Mouse (Mus musculus) kidney, postnatal 0 days (tissue): Measurements from ENCODE around the gene Ttc22. TPM values are rescaled to one million over a fixed set of nuclear protein-coding genes. Genes with fewer than 3 reads are reported as not detected.
A peak's percentile ranks its signal among the peaks of the same experiment; 100 is the strongest.

Source experiments
- ATAC-seq: fragments of 200-750 bp; cut with Nextera tagmentation; replicated peaks from 2 replicates; pipeline ENCODE4 v1.8.0; 2017; ENCODE audit warnings: low read depth, moderate number of reproducible peaks, moderate TSS enrichment, moderate library complexity; ENCODE audit not compliant: low FRiP score
- DNase-seq: peaks from one replicate; pipeline ENCODE4 v3.0.0-alpha.2; 2016; ENCODE audit warnings: low spot score
- H3K27ac ChIP-seq: fragments of 300-500 bp; sonication (generic); 2 replicates; pipeline ENCODE4 v1.5.1; 2014; ENCODE audit warnings: mild to moderate bottlenecking
- H3K27me3 ChIP-seq: fragments of 300-500 bp; sonication (generic); 2 replicates; pipeline ENCODE4 v1.6.1; 2014; ENCODE audit warnings: low read length, mixed read lengths; ENCODE audit not compliant: insufficient read depth
- H3K36me3 ChIP-seq: fragments of 300-500 bp; sonication (generic); 2 replicates; pipeline ENCODE4 v1.6.1; 2014; ENCODE audit warnings: low read length, mixed read lengths; ENCODE audit not compliant: insufficient read depth
- H3K4me1 ChIP-seq: fragments of 300-500 bp; sonication (generic); replicated peaks from 2 replicates; pipeline ENCODE4 v1.6.1; 2014; ENCODE audit warnings: antibody characterized with exemption, low read length, mixed read lengths; ENCODE audit not compliant: insufficient read depth
- H3K4me2 ChIP-seq: fragments of 300-500 bp; sonication (generic); 2 replicates; pipeline ENCODE4 v1.6.1; 2014; ENCODE audit warnings: mild to moderate bottlenecking, low read length, moderate library complexity, mixed read lengths
- H3K4me3 ChIP-seq: fragments of 300-500 bp; sonication (generic); replicated peaks from 2 replicates; pipeline ENCODE4 v1.5.1; 2014; ENCODE audit warnings: low read depth, low read length
- H3K9ac ChIP-seq: fragments of 300-500 bp; sonication (generic); 2 replicates; pipeline ENCODE4 v1.6.1; 2014; ENCODE audit warnings: low read depth, low read length
- H3K9me3 ChIP-seq: fragments of 300-500 bp; sonication (generic); replicated peaks from 2 replicates; pipeline ENCODE4 v1.6.1; 2016; ENCODE audit warnings: low read length, inconsistent platforms, mixed read lengths
- CTCF ChIP-seq: IDR thresholded peaks from 2 replicates; pipeline ENCODE4 v1.5.1; 2016; ENCODE audit warnings: antibody characterized with exemption, low read depth, mild to moderate bottlenecking, moderate library complexity
- WGBS: fragments of 180-500 bp; shearing (Covaris S2); extraction: QIAGEN DNeasy Blood & Tissue Kit; methylation state at CpG from one replicate; pipeline ENCODE4 v1.1.7; 2014; 5-methylcytosine and 5-hydroxymethylcytosine counted together
- polyA plus RNA-seq: library from polyadenylated mRNA; unstranded; fragments of >200 nt; fragmentation: Nextera tagmentation; extraction: Ambion mirVana; gene quantifications from 2 replicates; pipeline ENCODE4 v1.2.1, GENCODE M21; 2015

Ttc22 gene
- 5.0 and 5.9 TPM in 2 replicates for polyA plus RNA-seq

- no peak within 1 kb of the TSS for H3K9ac ChIP-seq
- peaks cover 16% of the 10 kb centered on the region for H3K27me3 ChIP-seq
- WGBS, result 21% methylated on average over 16 of the region's 16 CpGs
- DNase-seq, result no peak
- peak within 1 kb of the TSS; percentile 43 for H3K4me2 ChIP-seq
- TF ChIP-seq CTCF, result no peak
- ATAC-seq, result no peak
- no peak within 1 kb of the TSS for H3K27ac ChIP-seq
- peaks cover 10% of the 10 kb centered on the region; the same call in 1 of the 2 replicates for H3K4me1 ChIP-seq
- H3K4me3 ChIP-seq, result 0 out of 2 replicates have a peak within 1 kb of the TSS, but pooled peaks have one; percentile 15
- H3K36me3 ChIP-seq, result no peaks in the 10 kb centered on the region
- no peaks in the 10 kb centered on the region for H3K9me3 ChIP-seq
Measured at GRCm38 (mm10) chr4:106622030-106622493, at the start of gene Ttc22. Gene Ttc22, plus strand, starts transcription at chr4:106622432.

GRCm38 (mm10) chr4:106575022-106575421, 47.2 kb upstream of the Ttc22 start:
- DNase-seq (no peak), ATAC-seq (no peak)
- WGBS, result 78% methylated on average over 8 of the region's 8 CpGs
- Histone ChIP-seq H3K4me3 (no peak overlapping the region), H3K36me3 (peaks cover 56% of the 10 kb centered on the region), H3K27ac (no peak overlapping the region), H3K4me1 (no peaks in the 10 kb centered on the region), H3K9ac (no peak overlapping the region), H3K27me3 (no peaks in the 10 kb centered on the region), H3K9me3 (no peaks in the 10 kb centered on the region), H3K4me2 (no peak overlapping the region)
- TF ChIP-seq CTCF, result no peak

DNA sequence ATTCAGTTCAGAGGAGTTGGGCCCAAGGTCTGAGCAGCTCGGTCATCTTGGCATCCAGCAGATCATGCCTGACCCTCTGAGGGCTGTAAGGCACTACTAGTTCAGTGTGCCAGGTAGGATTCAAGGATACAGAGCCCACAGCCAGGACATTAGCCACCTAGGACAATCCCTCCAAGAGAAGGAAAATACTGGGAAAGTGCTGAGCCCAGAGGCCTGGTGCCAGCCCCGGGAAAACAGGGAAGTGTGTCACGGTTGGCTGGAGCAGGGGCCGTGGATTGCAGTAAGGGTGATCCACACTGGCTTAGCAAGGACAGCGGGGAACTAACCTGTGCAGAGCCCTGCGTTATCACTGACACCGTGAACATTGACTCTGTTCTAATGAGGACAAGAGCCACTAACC, 44.7 kb upstream of the Ttc22 start:
- Histone ChIP-seq H3K9ac (no peak overlapping the region), H3K4me1 (no peaks in the 10 kb centered on the region), H3K4me3 (no peak overlapping the region), H3K27me3 (no peaks in the 10 kb centered on the region), H3K4me2 (no peak overlapping the region), H3K27ac (peak overlapping the region; percentile 36; the same call in 1 of the 2 replicates), H3K9me3 (no peaks in the 10 kb centered on the region), H3K36me3 (peaks cover 54% of the 10 kb centered on the region)
- WGBS, result 66% methylated on average over 7 of the region's 7 CpGs
- TF ChIP-seq CTCF, result no peak
- DNase-seq (no peak), ATAC-seq (no peak; the same call in 1 of the 2 replicates)

DNA sequence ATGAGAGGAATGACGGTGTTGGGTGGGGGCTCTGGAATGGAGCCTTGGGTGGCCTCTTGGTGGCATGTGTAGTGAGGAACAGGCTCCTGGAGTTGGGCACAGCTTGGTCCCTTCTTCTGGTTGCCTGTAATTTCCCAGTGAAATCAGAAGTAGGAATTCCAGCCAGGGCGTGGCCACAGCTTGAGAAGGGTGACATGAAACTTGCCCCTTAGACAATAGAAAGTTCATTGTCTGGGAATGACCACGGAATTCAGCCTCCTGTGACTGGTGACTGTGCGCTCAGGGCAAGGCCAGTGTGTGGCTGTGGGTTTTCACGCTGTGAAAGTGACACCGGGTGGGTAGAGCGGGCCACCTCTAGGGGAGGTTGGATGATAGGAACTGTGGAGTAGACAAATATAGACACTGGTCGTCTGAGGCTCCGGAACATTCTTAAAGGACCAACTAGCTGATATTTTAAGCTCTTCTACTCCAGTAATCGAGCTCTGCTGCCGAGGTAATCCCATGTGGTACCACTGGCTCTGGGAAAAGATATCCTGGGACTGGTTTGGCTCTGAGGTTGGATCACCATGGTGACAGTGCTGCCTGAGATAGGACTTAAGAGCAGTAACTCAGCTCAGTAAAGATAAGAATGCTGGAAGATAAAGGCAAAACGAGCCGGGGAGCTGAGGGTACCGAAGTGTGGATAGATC, 40.9 kb upstream of the Ttc22 start:
- H3K9me3 ChIP-seq, result no peaks in the 10 kb centered on the region
- DNase-seq (no peak), ATAC-seq (no peak)
- no peak overlapping the region for H3K9ac ChIP-seq
- no peak overlapping the region for H3K4me3 ChIP-seq
- H3K27me3 ChIP-seq, result no peaks in the 10 kb centered on the region
- no peak overlapping the region for H3K27ac ChIP-seq
- H3K36me3 ChIP-seq, result peaks cover 40% of the 10 kb centered on the region
- WGBS, result 82% methylated on average over 14 of the region's 14 CpGs
- TF ChIP-seq CTCF, result no peak
- no peaks in the 10 kb centered on the region for H3K4me1 ChIP-seq
- no peak overlapping the region for H3K4me2 ChIP-seq

DNA sequence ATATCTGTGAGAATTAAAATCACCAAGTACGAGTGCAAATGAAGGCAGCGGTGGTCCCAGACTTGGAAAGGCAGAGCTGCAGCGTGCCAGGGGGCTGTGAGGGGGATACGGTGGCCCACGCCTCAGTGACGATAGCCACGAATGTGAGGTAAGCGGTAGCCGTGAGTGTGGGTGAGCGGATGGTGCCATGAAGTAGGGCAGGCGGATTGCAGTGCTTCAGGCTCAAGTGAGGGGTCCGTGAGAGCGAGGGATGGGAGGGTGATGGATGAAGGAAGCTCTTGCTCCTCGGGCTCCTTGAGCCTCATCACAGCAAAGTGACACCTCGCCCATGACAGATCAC, 40.4 kb upstream of the Ttc22 start:
- Histone ChIP-seq H3K27ac (no peak overlapping the region), H3K9ac (no peak overlapping the region), H3K36me3 (peaks cover 42% of the 10 kb centered on the region), H3K27me3 (no peaks in the 10 kb centered on the region), H3K4me1 (no peaks in the 10 kb centered on the region), H3K4me3 (no peak overlapping the region), H3K9me3 (no peaks in the 10 kb centered on the region), H3K4me2 (no peak overlapping the region)
- DNase-seq, result no peak
- WGBS, result 88% methylated on average over 15 of the region's 15 CpGs
- ATAC-seq, result no peak
- TF ChIP-seq CTCF, result no peak

- no peaks in the 10 kb centered on the region for H3K4me1 ChIP-seq
- H3K4me3 ChIP-seq, result no peak overlapping the region
- WGBS, result 80% methylated on average over 12 of the region's 12 CpGs
- H3K9me3 ChIP-seq, result no peaks in the 10 kb centered on the region
- peak overlapping the region; percentile 63; the same call in 1 of the 2 replicates for H3K27ac ChIP-seq
- H3K27me3 ChIP-seq, result no peaks in the 10 kb centered on the region
- DNase-seq (peak; percentile 28), ATAC-seq (peak; percentile 88)
- H3K9ac ChIP-seq, result no peak overlapping the region
- H3K36me3 ChIP-seq, result peaks cover 47% of the 10 kb centered on the region
- H3K4me2 ChIP-seq, result no peak overlapping the region
- TF ChIP-seq CTCF, result no peak
Measured at GRCm38 (mm10) chr4:106582428-106583153, 39.6 kb upstream of the Ttc22 start.
